Mouse (Mus musculus): ENCODE data around the gene Slc13a3. TPM values are rescaled to one million over a fixed set of nuclear protein-coding genes. Genes with fewer than 3 reads are reported as not detected.
"Not testable (repeated sequence)": the region's sequence is repeated elsewhere in the genome, so short reads cannot be mapped to it uniquely, and the experiment has no call there.

Gene Slc13a3
- polyA plus RNA-seq (2014; fragmentation: Nextera tagmentation; extraction: Ambion mirVana), result not detected in 2 replicates

GRCm38 (mm10) chr2:165473003-165473402, at the start of gene Slc13a3:
TSS of gene Slc13a3 (minus strand) at chr2:165473230.
- DNase-seq (ENCODE audit: low spot score), result peak; percentile 39
- Histone ChIP-seq H3K9me3 (ENCODE audit: control insufficient read depth, low read length) (no peaks in the 10 kb centered on the region), H3K9ac (ENCODE audit: low read length) (0 out of 2 replicates have a peak within 1 kb of the TSS, but pooled peaks have one; percentile 30)

GRCm38 (mm10) chr2:165515178-165515728, 42.2 kb upstream of the Slc13a3 start:
- Histone ChIP-seq H3K9ac (ENCODE audit: low read length) (no peak overlapping the region), H3K27ac (replicated peaks; ENCODE audit: low read depth, low read length) (no peak overlapping the region), H3K4me1 (ENCODE audit: control insufficient read depth, insufficient read depth, low read length) (peaks cover 5% of the 10 kb centered on the region), H3K36me3 (ENCODE audit: control insufficient read depth, insufficient read depth, low read length) (no peaks in the 10 kb centered on the region), H3K9me3 (ENCODE audit: control insufficient read depth, low read length) (no peaks in the 10 kb centered on the region), H3K27me3 (ENCODE audit: control insufficient read depth, insufficient read depth, low read length) (no peaks in the 10 kb centered on the region), H3K4me2 (ENCODE audit: low read depth, severe bottlenecking) (no peak overlapping the region), H3K4me3 (ENCODE audit: low read depth, low read length) (no peak overlapping the region)
- 94% methylated on average over 20 of the region's 20 CpGs for WGBS
- DNase-seq (ENCODE audit: low spot score), result no peak
- no peak for ATAC-seq (ENCODE audit: insufficient number of reproducible peaks, low FRiP score, low TSS enrichment, low read depth)

More at GRCm38 (mm10) chr2:165473003-165473402, at the start of gene Slc13a3:
- 2% methylated on average over 23 of the region's 35 CpGs for WGBS
- Histone ChIP-seq H3K4me2 (ENCODE audit: low read depth, severe bottlenecking) (peak within 1 kb of the TSS; percentile 41), H3K27me3 (ENCODE audit: control insufficient read depth, insufficient read depth, low read length) (peaks cover 16% of the 10 kb centered on the region; the same call in 1 of the 2 replicates), H3K27ac (replicated peaks; ENCODE audit: low read depth, low read length) (no peak within 1 kb of the TSS), H3K4me3 (ENCODE audit: low read depth, low read length) (peak within 1 kb of the TSS; percentile 12), H3K36me3 (ENCODE audit: control insufficient read depth, insufficient read depth, low read length) (no peaks in the 10 kb centered on the region), H3K4me1 (ENCODE audit: control insufficient read depth, insufficient read depth, low read length) (0 out of 2 replicates have a peak, but pooled peaks cover 2% of the 10 kb centered on the region)
- no peak for ATAC-seq (ENCODE audit: insufficient number of reproducible peaks, low FRiP score, low TSS enrichment, low read depth)

GRCm38 (mm10) chr2:165512870-165513600, 40.0 kb upstream of the Slc13a3 start:
- Histone ChIP-seq H3K4me2 (ENCODE audit: low read depth, severe bottlenecking) (no peak overlapping the region), H3K27me3 (ENCODE audit: control insufficient read depth, insufficient read depth, low read length) (no peaks in the 10 kb centered on the region), H3K9me3 (ENCODE audit: control insufficient read depth, low read length) (no peaks in the 10 kb centered on the region), H3K9ac (ENCODE audit: low read length) (no peak overlapping the region), H3K36me3 (ENCODE audit: control insufficient read depth, insufficient read depth, low read length) (no peaks in the 10 kb centered on the region), H3K4me1 (ENCODE audit: control insufficient read depth, insufficient read depth, low read length) (peaks cover 7% of the 10 kb centered on the region), H3K4me3 (ENCODE audit: low read depth, low read length) (no peak overlapping the region), H3K27ac (replicated peaks; ENCODE audit: low read depth, low read length) (no peak overlapping the region)
- DNase-seq (ENCODE audit: low spot score) (no peak), ATAC-seq (ENCODE audit: insufficient number of reproducible peaks, low FRiP score, low TSS enrichment, low read depth) (no peak)
- 46% methylated on average over 11 of the region's 11 CpGs for WGBS

- Histone ChIP-seq H3K4me3 (ENCODE audit: low read depth, low read length) (no peak overlapping the region), H3K27ac (replicated peaks; ENCODE audit: low read depth, low read length) (no peak overlapping the region)
- no peak for ATAC-seq (ENCODE audit: insufficient number of reproducible peaks, low FRiP score, low TSS enrichment, low read depth)
Observed at GRCm38 (mm10) chr2:165512426-165512825, 39.4 kb upstream of the Slc13a3 start.

GRCm38 (mm10) chr2:165511530-165511929, 38.5 kb upstream of the Slc13a3 start:
- not testable (repeated sequence) for ATAC-seq (ENCODE audit: insufficient number of reproducible peaks, low FRiP score, low TSS enrichment, low read depth); H3K9me3 ChIP-seq (ENCODE audit: control insufficient read depth, low read length); H3K27me3 ChIP-seq (ENCODE audit: control insufficient read depth, insufficient read depth, low read length); H3K4me2 ChIP-seq (ENCODE audit: low read depth, severe bottlenecking); DNase-seq (ENCODE audit: low spot score); H3K9ac ChIP-seq (ENCODE audit: low read length); H3K36me3 ChIP-seq (ENCODE audit: control insufficient read depth, insufficient read depth, low read length); H3K27ac ChIP-seq (replicated peaks; ENCODE audit: low read depth, low read length); H3K4me3 ChIP-seq (ENCODE audit: low read depth, low read length); H3K4me1 ChIP-seq (ENCODE audit: control insufficient read depth, insufficient read depth, low read length)
- 81% methylated on average over 4 of the region's 4 CpGs for WGBS

More at GRCm38 (mm10) chr2:165512426-165512825, 39.4 kb upstream of the Slc13a3 start:
- no peak overlapping the region for H3K4me2 ChIP-seq (ENCODE audit: low read depth, severe bottlenecking)
- peaks cover 7% of the 10 kb centered on the region for H3K4me1 ChIP-seq (ENCODE audit: control insufficient read depth, insufficient read depth, low read length)
- no peak overlapping the region for H3K9ac ChIP-seq (ENCODE audit: low read length)
- no peaks in the 10 kb centered on the region for H3K27me3 ChIP-seq (ENCODE audit: control insufficient read depth, insufficient read depth, low read length)
- no peaks in the 10 kb centered on the region for H3K36me3 ChIP-seq (ENCODE audit: control insufficient read depth, insufficient read depth, low read length)
- no peaks in the 10 kb centered on the region for H3K9me3 ChIP-seq (ENCODE audit: control insufficient read depth, low read length)
- DNase-seq (ENCODE audit: low spot score), result no peak
- WGBS, result 13% methylated on average over 7 of the region's 7 CpGs

GRCm38 (mm10) chr2:165510914-165511458, 38.0 kb upstream of the Slc13a3 start:
- H3K27ac ChIP-seq (replicated peaks; ENCODE audit: low read depth, low read length); H3K4me3 ChIP-seq (ENCODE audit: low read depth, low read length); H3K4me2 ChIP-seq (ENCODE audit: low read depth, severe bottlenecking); H3K9ac ChIP-seq (ENCODE audit: low read length); ATAC-seq (ENCODE audit: insufficient number of reproducible peaks, low FRiP score, low TSS enrichment, low read depth); H3K36me3 ChIP-seq (ENCODE audit: control insufficient read depth, insufficient read depth, low read length); H3K9me3 ChIP-seq (ENCODE audit: control insufficient read depth, low read length); H3K27me3 ChIP-seq (ENCODE audit: control insufficient read depth, insufficient read depth, low read length); H3K4me1 ChIP-seq (ENCODE audit: control insufficient read depth, insufficient read depth, low read length); DNase-seq (ENCODE audit: low spot score): not testable (repeated sequence)
- 67% methylated on average over 2 of the region's 2 CpGs for WGBS

- ATAC-seq (ENCODE audit: insufficient number of reproducible peaks, low FRiP score, low TSS enrichment, low read depth), result no peak
- Histone ChIP-seq H3K27me3 (ENCODE audit: control insufficient read depth, insufficient read depth, low read length) (no peaks in the 10 kb centered on the region), H3K27ac (replicated peaks; ENCODE audit: low read depth, low read length) (no peak overlapping the region), H3K4me3 (ENCODE audit: low read depth, low read length) (no peak overlapping the region), H3K4me1 (ENCODE audit: control insufficient read depth, insufficient read depth, low read length) (peaks cover 7% of the 10 kb centered on the region), H3K4me2 (ENCODE audit: low read depth, severe bottlenecking) (no peak overlapping the region), H3K9ac (ENCODE audit: low read length) (no peak overlapping the region), H3K36me3 (ENCODE audit: control insufficient read depth, insufficient read depth, low read length) (no peaks in the 10 kb centered on the region), H3K9me3 (ENCODE audit: control insufficient read depth, low read length) (no peaks in the 10 kb centered on the region)
- WGBS, result 54% methylated on average over 5 of the region's 5 CpGs
- no peak for DNase-seq (ENCODE audit: low spot score)
Observed at GRCm38 (mm10) chr2:165510466-165510865, 37.4 kb upstream of the Slc13a3 start.

GRCm38 (mm10) chr2:165509686-165510085, 36.7 kb upstream of the Slc13a3 start:
- no peak overlapping the region for H3K4me3 ChIP-seq (ENCODE audit: low read depth, low read length)
- H3K36me3 ChIP-seq (ENCODE audit: control insufficient read depth, insufficient read depth, low read length), result no peaks in the 10 kb centered on the region
- no peaks in the 10 kb centered on the region for H3K27me3 ChIP-seq (ENCODE audit: control insufficient read depth, insufficient read depth, low read length)
- no peak for ATAC-seq (ENCODE audit: insufficient number of reproducible peaks, low FRiP score, low TSS enrichment, low read depth)
- H3K27ac ChIP-seq (replicated peaks; ENCODE audit: low read depth, low read length), result no peak overlapping the region
- no peak overlapping the region for H3K4me2 ChIP-seq (ENCODE audit: low read depth, severe bottlenecking)
- peaks cover 7% of the 10 kb centered on the region for H3K4me1 ChIP-seq (ENCODE audit: control insufficient read depth, insufficient read depth, low read length)
- DNase-seq (ENCODE audit: low spot score), result no peak
- H3K9me3 ChIP-seq (ENCODE audit: control insufficient read depth, low read length), result no peaks in the 10 kb centered on the region
- WGBS, result 65% methylated on average over 9 of the region's 9 CpGs
- no peak overlapping the region for H3K9ac ChIP-seq (ENCODE audit: low read length)
